Mouse (Mus musculus): ENCODE data around the gene Ifnar2. TPM values are rescaled to one million over a fixed set of nuclear protein-coding genes. Genes with fewer than 3 reads are reported as not detected.
"Not testable (repeated sequence)": the region's sequence is repeated elsewhere in the genome, so short reads cannot be mapped to it uniquely, and the experiment has no call there.

Ifnar2 gene
- polyA plus RNA-seq, 1 experiment: 96.3 TPM

DNA sequence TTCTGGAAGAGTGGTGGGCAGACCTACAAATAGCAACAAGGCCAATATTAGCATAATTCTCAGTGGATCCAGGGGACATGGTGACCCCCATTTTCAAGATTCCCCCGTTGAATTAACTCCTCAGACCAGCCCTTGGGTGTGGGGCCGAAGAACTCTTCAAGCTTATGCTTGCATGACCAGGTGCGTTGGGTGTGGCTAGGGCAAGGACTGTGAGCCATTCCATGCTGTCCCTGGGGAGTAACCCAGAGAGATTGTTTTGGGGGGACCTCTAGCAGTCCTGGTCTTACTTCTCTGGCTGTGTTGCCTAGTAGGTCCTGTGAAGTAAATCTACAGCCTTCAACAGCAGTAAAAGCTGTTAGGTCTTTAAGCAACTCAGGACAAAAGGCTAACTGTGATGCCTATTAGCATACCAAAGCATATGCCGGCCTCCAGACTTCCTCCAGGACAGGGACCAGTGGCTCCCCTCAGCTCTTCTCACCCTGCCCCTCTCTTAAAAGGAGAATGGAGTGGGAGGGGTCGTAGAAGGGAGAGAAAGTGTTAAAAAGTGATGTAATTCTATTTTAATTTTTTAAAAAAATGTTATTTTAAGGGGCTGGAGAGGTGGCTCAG lies 60.2 kb downstream of the Ifnar2 start:
- TF ChIP-seq POLR2A (IDR thresholded peaks at IDR 0.05; ENCODE audit: borderline replicate concordance, extremely low read depth, low read depth, low read length) (no peak), CTCF (IDR thresholded peaks at IDR 0.05; ENCODE audit: insufficient read depth, low read length) (no peak)
- DNase-seq: no peak
- H3K4me3 ChIP-seq (replicated peaks; ENCODE audit: extremely low read depth, low read depth, low read length): no peak overlapping the region
- H3K4me1 ChIP-seq (ENCODE audit: control insufficient read depth, insufficient read depth, low read length): peaks cover 4% of the 10 kb centered on the region; the same call in 1 of the 2 replicates
- 69% methylated on average over 5 of the region's 5 CpGs for WGBS

DNA sequence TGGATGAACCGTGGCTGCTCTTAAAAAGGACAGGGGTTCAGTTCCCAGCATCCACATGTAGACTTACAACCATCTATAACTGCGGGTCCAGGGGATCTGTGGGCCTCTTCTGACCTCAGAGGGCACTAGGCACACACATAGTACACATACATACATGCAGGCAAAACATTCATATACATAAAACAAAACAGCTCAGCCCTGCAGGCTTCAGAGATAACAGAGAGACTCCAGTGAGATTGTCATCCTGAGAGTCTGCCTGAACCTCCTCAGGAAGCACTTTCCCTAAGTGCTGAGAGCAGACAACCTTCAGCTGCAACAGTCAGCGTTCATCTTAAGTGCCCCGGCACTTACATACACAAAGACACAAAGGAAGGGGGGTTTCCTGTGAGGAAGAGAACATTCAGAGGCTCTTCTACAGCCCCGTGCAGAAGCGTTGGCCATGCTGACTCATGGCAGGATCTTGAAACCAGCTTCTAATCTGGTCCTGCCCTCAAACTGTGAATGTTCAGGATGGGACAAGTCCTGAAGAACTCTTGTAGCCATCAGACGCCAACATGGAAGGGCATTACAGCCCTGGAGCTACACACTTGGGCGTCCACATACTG lies 60.8 kb downstream of the Ifnar2 start:
- DNase-seq: no peak
- no peak overlapping the region for H3K4me3 ChIP-seq (replicated peaks; ENCODE audit: extremely low read depth, low read depth, low read length)
- TF ChIP-seq CTCF (IDR thresholded peaks at IDR 0.05; ENCODE audit: insufficient read depth, low read length) (no peak), POLR2A (IDR thresholded peaks at IDR 0.05; ENCODE audit: borderline replicate concordance, extremely low read depth, low read depth, low read length) (no peak)
- H3K4me1 ChIP-seq (ENCODE audit: control insufficient read depth, insufficient read depth, low read length): peaks cover 4% of the 10 kb centered on the region; the same call in 1 of the 2 replicates
- 36% methylated on average over 8 of the region's 8 CpGs for WGBS

DNA sequence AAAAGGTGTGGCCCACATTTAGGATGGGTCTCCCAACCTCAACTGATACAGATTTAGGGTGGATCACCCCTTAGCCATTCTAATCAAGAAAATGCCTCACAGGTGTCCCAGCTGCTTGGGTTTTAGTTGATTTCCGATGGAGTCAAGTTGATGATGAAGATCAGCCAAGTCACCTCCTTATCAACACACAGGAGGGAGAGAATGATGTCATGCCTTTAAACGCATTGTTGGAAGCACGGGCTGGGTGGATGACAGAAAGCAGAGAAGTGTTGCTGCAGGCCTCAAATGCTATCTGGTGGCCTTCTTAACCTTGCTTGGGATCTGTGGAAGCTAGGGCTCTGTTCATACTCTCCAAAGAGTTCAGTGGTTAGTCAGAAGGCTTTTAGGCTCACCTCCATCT lies 61.5 kb downstream of the Ifnar2 start:
- Histone ChIP-seq H3K4me1 (ENCODE audit: control insufficient read depth, insufficient read depth, low read length) (peaks cover 4% of the 10 kb centered on the region; the same call in 1 of the 2 replicates), H3K4me3 (replicated peaks; ENCODE audit: extremely low read depth, low read depth, low read length) (no peak overlapping the region)
- WGBS: 49% methylated on average over 3 of the region's 3 CpGs
- DNase-seq: no peak
- TF ChIP-seq CTCF (IDR thresholded peaks at IDR 0.05; ENCODE audit: insufficient read depth, low read length) (no peak), POLR2A (IDR thresholded peaks at IDR 0.05; ENCODE audit: borderline replicate concordance, extremely low read depth, low read depth, low read length) (no peak)

DNA sequence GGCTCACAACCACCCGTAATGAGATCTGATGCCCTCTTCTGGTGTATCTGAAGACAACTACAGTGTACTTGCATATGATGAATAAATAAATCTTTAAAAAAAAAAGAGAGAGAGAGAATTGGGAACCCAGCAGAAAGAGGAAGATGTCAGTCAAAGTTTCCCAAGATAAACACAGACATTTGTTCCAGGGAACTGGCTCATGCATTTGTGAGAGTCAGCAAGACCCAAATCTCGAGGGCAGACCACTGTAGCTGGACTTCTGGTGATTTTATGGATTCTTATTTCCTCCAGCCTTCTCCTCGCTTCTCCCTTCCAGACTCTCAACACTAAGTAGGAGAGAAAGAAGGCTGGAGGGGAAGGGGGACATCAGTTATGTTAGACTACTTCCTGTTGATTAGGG lies 65.5 kb downstream of the Ifnar2 start:
- Histone ChIP-seq H3K4me3 (replicated peaks; ENCODE audit: extremely low read depth, low read depth, low read length) (no peak overlapping the region), H3K4me1 (ENCODE audit: control insufficient read depth, insufficient read depth, low read length) (peaks cover 12% of the 10 kb centered on the region; the same call in 1 of the 2 replicates)
- no peak for DNase-seq
- TF ChIP-seq CTCF (IDR thresholded peaks at IDR 0.05; ENCODE audit: insufficient read depth, low read length) (no peak), POLR2A (IDR thresholded peaks at IDR 0.05; ENCODE audit: borderline replicate concordance, extremely low read depth, low read depth, low read length) (no peak)
- 65% methylated on average over 3 of the region's 3 CpGs for WGBS

DNA sequence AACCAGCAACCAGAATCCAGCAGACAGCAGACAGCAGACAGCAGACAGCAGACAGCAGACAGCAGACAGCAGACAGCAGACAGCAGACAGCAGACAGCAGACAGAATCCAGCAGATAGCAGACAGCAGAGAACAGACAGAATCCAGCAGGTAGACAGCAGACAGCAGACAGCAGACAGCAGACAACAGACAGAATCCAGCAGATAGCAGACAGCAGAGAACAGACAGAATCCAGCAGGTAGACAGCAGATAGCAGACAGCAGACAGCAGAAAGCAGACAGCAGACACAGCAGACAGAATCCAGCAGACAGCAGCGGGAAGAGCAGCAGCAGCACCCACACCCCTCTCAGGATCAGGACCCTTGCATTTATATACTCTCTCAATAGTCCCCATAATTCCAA lies 66.0 kb downstream of the Ifnar2 start:
- not testable (repeated sequence) for DNase-seq; H3K4me3 ChIP-seq (replicated peaks; ENCODE audit: extremely low read depth, low read depth, low read length)
- 91% methylated on average over 1 of the region's 1 CpGs for WGBS
- H3K4me1 ChIP-seq (ENCODE audit: control insufficient read depth, insufficient read depth, low read length): peaks cover 10% of the 10 kb centered on the region; the same call in 1 of the 2 replicates

DNA sequence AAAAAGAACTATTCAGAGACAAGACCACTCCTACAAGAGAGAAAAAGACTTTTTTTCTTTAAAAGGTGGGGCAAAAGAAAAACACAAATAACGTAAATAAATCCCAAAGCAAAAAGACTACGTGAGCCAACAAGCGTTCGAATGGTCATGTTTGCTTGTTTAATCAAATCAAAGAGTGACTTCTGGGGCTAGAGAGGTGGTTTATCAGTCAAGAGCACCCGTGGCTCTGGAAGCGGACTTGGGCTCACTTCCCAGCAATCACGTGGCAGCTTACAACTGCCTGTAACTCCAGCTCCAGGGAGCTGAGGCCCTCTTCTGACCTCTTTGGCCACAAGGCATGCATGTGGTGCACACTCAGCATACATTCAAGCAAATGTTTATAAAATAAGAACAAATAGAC lies 68.8 kb downstream of the Ifnar2 start:
- Histone ChIP-seq H3K4me1 (ENCODE audit: control insufficient read depth, insufficient read depth, low read length) (peaks cover 8% of the 10 kb centered on the region; the same call in 1 of the 2 replicates), H3K4me3 (replicated peaks; ENCODE audit: extremely low read depth, low read depth, low read length) (no peak overlapping the region)
- WGBS: 10% methylated on average over 7 of the region's 7 CpGs
- TF ChIP-seq CTCF (IDR thresholded peaks at IDR 0.05; ENCODE audit: insufficient read depth, low read length) (peak; percentile 61), POLR2A (IDR thresholded peaks at IDR 0.05; ENCODE audit: borderline replicate concordance, extremely low read depth, low read depth, low read length) (no peak)
- peak; percentile 71 for DNase-seq

DNA sequence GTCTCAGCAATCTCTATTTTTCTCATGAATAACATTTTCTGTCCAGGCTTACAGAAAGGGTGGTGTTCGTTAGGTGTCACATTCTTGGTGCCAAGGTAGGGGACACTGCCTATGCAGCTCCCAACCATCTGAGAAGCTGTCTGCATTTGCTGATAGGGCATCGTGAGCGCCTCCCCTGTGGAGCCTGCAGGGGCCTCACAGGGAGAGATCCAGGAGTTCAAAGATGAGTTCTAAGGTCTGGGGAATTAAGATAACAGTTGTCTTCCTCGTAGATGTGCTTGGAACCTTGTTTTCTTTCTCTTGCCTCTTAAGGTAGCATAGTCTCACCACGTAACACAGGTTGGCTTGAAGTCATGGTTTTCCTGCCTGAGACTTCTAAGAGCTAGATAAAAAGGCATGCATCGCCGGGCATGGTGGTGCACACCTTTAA lies 69.2 kb downstream of the Ifnar2 start:
- no peak overlapping the region for H3K4me3 ChIP-seq (replicated peaks; ENCODE audit: extremely low read depth, low read depth, low read length)
- TF ChIP-seq POLR2A (IDR thresholded peaks at IDR 0.05; ENCODE audit: borderline replicate concordance, extremely low read depth, low read depth, low read length) (no peak), CTCF (IDR thresholded peaks at IDR 0.05; ENCODE audit: insufficient read depth, low read length) (no peak)
- peaks cover 8% of the 10 kb centered on the region; the same call in 1 of the 2 replicates for H3K4me1 ChIP-seq (ENCODE audit: control insufficient read depth, insufficient read depth, low read length)
- WGBS: 65% methylated on average over 7 of the region's 7 CpGs
- no peak for DNase-seq

DNA sequence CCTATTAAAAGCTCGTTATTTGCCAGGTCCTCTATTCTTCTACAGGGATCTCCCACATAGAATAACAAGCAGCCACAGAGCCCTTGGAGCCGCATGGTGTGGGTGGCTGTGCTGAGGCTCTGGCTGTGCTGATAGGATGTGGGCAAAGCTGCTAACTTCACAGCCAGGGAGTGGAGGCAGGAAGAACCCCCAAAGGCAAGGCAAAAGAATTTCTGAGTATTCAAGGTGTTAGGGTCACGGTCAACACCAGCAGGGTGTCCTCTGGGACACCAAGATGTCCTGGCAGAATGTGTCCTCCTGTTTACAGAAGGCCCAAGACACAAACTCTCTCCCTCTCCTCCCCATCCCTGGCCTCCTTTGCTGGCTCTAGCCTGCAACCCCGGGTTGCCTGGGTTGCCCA lies 69.9 kb downstream of the Ifnar2 start:
- H3K4me3 ChIP-seq (replicated peaks; ENCODE audit: extremely low read depth, low read depth, low read length): no peak overlapping the region
- DNase-seq: no peak
- TF ChIP-seq CTCF (IDR thresholded peaks at IDR 0.05; ENCODE audit: insufficient read depth, low read length) (no peak), POLR2A (IDR thresholded peaks at IDR 0.05; ENCODE audit: borderline replicate concordance, extremely low read depth, low read depth, low read length) (no peak)
- 66% methylated on average over 4 of the region's 4 CpGs for WGBS
- peaks cover 12% of the 10 kb centered on the region; the same call in 1 of the 2 replicates for H3K4me1 ChIP-seq (ENCODE audit: control insufficient read depth, insufficient read depth, low read length)

DNA sequence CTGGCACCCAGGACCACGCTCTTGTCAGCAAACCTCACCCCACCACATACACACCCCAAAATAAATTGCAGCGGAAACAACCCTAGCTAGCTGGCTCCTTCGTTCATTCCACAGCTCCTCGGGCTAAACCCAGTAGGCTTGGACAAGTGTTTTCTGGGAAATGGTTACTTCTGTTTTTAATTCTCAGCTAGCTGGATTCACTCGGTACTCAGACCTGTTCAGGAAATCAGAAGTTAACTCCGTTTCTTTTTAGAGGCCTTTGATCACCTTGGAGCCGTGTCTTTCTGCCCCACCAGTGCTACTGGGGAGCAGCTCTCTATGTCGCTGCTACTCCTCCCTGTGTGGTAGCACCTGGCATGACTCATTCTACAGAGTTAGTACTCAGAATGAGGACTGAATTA lies 70.6 kb downstream of the Ifnar2 start:
- Histone ChIP-seq H3K4me3 (replicated peaks; ENCODE audit: extremely low read depth, low read depth, low read length) (no peak overlapping the region), H3K4me1 (ENCODE audit: control insufficient read depth, insufficient read depth, low read length) (peaks cover 13% of the 10 kb centered on the region; the same call in 1 of the 2 replicates)
- DNase-seq: no peak
- WGBS: 71% methylated on average over 8 of the region's 8 CpGs
- TF ChIP-seq CTCF (IDR thresholded peaks at IDR 0.05; ENCODE audit: insufficient read depth, low read length): no peak
- TF ChIP-seq POLR2A (IDR thresholded peaks at IDR 0.05; ENCODE audit: borderline replicate concordance, extremely low read depth, low read depth, low read length): no peak

DNA sequence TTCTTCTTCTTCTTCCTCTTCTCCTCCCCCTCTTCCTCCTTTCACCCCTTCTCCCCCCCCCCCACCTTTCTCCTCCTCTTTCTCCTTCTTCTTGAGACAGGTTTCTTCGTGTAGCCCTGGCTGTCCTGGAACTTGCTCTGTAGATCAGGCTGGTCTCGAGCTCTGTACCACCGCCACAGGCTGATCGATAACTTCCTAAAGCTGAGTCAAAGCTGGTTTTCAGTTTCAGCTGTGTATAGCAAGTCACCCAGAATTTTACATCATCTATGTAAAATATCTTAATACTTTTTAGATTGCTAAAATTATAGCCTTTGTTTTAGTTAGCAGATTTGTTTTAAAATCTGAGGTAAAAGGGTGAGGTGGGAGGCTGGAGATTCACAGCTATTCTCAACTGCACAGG lies 72.3 kb downstream of the Ifnar2 start:
- no peak for TF ChIP-seq POLR2A (IDR thresholded peaks at IDR 0.05; ENCODE audit: borderline replicate concordance, extremely low read depth, low read depth, low read length)
- no peak for TF ChIP-seq CTCF (IDR thresholded peaks at IDR 0.05; ENCODE audit: insufficient read depth, low read length)
- DNase-seq: no peak
- 71% methylated on average over 4 of the region's 4 CpGs for WGBS
- H3K4me1 ChIP-seq (ENCODE audit: control insufficient read depth, insufficient read depth, low read length): peaks cover 11% of the 10 kb centered on the region; the same call in 1 of the 2 replicates
- H3K4me3 ChIP-seq (replicated peaks; ENCODE audit: extremely low read depth, low read depth, low read length): no peak overlapping the region

Data from lung, adult 2 months (tissue).